Mouse (Mus musculus) cerebellum, adult 9-11 months (tissue): Measurements from ENCODE around the gene Gng12.

ENCODE experiments used
- DNase-seq: peaks from one replicate; pipeline ENCODE4 v3.0.0; 2022

Gene Gng12

DNA sequence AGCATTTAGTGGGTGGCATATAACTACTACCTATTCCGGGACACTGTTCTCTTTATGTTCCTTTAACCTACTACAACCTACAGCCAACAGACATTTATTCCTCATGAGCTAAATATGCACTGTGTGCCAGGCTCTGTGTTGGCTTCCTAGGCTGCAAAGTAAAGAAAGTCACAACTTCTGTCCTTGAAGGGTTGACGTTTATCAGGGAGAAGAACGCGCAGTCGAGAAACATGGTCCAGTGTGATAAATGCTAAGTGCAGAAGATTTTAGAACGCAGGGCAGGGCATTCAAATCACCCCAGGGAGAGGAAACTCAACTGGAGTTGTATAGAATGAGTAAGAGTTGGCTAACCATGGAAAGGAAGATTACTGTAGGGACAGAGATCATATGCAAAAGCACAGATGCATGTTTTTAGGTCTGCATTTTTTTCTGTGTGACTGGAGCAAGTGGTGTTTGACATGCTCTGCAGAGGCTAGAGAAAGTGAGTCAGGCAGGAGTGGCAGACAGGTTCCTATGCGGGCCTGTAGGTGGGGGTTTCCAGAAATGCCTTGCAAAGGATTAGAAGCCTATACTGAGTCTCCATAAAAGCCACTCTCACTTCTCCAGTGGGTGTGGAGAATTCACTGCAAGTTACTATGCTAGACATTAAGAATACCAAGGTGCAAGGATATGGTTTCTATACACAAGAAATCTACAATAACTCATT lies 161.9 kb downstream of the Gng12 start:
- no peak for DNase-seq

DNA sequence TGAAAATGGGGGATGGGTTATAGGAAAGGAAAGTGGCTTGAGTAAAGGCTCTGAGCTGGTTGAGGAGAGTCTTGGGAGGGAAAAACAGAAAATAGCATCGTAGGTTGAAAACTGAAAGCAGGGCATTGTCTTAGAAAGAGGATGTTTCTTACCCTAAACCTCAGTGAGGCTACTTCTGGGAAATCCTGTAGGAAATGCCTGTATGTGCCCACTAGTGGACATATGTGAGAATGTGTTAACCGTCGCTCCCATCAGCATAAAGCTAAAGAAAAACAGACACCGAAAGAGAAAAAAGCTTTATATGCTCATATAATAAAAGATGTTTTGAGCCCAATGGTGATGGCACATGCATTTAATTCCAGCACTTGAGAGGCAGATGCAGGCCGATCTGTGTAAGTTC lies 163.9 kb downstream of the Gng12 start:
- DNase-seq, result no peak

GRCm38 (mm10) chr6:67069219-67069762 lies 173.1 kb downstream of the Gng12 start:
- DNase-seq, result no peak

- DNase-seq, result no peak
Observed at GRCm38 (mm10) chr6:67069800-67070315, 173.7 kb downstream of the Gng12 start.
